In genomic region chr5:34806038-34806437, GRCm38 (mm10) we compare ENCODE assay signal across 18 mouse cellular contexts. TPM values are rescaled to one million over a fixed set of nuclear protein-coding genes. Genes with fewer than 3 reads are reported as not detected.
DNase-seq lines count a peak whose midpoint lies in the region; ATAC-seq and TF ChIP-seq lines count a peak whose summit lies in the region.
"Had no signal": no experiment of that assay in that cellular context is flagged by ENCODE, and none has a peak within 500 bp of the region (broad histone marks: within the 10 kb centered on the region; RNA-seq: fewer than 3 reads in every experiment).

No protein-coding gene starts in this region.

- H3K4me2 ChIP-seq in intestine, postnatal 0 days (replicated peaks; ENCODE audit: low read depth) = no peak overlapping the region
- H3K4me2 ChIP-seq in intestine, embryonic 16.5 days (ENCODE audit: low read depth, low read length) = no peak overlapping the region
- no peak overlapping the region for H3K4me2 ChIP-seq in lung, postnatal 0 days (replicated peaks; ENCODE audit: low read depth, low read length)
- H3K4me2 ChIP-seq: embryonic facial prominence, embryonic 13.5 days; limb, embryonic 13.5 days had no signal

- WGBS in intestine, postnatal 0 days = 97% methylated on average over 1 of the region's 1 CpGs
- 100% methylated on average over 1 of the region's 1 CpGs for WGBS in intestine, embryonic 16.5 days
- 96% methylated on average over 1 of the region's 1 CpGs for WGBS in lung, postnatal 0 days

- no peak for ATAC-seq in intestine, postnatal 0 days
- ATAC-seq in intestine, embryonic 16.5 days = no peak
- ATAC-seq in lung, postnatal 0 days = no peak

- TF ChIP-seq EP300 in lung, postnatal 0 days (IDR thresholded peaks at IDR 0.05) = no peak

- no peak overlapping the region for H3K4me3 ChIP-seq in intestine, postnatal 0 days (ENCODE audit: low read depth, low read length)
- no peak overlapping the region for H3K4me3 ChIP-seq in intestine, embryonic 16.5 days (ENCODE audit: low read length)
- H3K4me3 ChIP-seq in lung, postnatal 0 days (ENCODE audit: low read depth, low read length) = no peak overlapping the region
- H3K4me3 ChIP-seq: embryonic facial prominence, embryonic 13.5 days; gastrocnemius, adult 2 months; limb, embryonic 13.5 days had no signal

- peaks cover 44% of the 10 kb centered on the region for H3K36me3 ChIP-seq in intestine, postnatal 0 days (ENCODE audit: control insufficient read depth, insufficient read depth)
- peaks cover 16% of the 10 kb centered on the region for H3K36me3 ChIP-seq in intestine, embryonic 16.5 days (ENCODE audit: control insufficient read depth, insufficient read depth, low read length)
- H3K36me3 ChIP-seq in lung, postnatal 0 days (ENCODE audit: insufficient read depth, low read length) = peaks cover 21% of the 10 kb centered on the region

- H3K27me3 ChIP-seq in intestine, postnatal 0 days (replicated peaks; ENCODE audit: control insufficient read depth, insufficient read depth, low read length) = no peaks in the 10 kb centered on the region
- H3K27me3 ChIP-seq in intestine, embryonic 16.5 days (replicated peaks; ENCODE audit: control insufficient read depth, insufficient read depth, low read length) = no peaks in the 10 kb centered on the region
- H3K27me3 ChIP-seq in lung, postnatal 0 days (replicated peaks; ENCODE audit: insufficient read depth, low read length) = no peaks in the 10 kb centered on the region
- H3K27me3 ChIP-seq: embryonic facial prominence, embryonic 13.5 days; limb, embryonic 13.5 days had no signal

- DNase-seq in lung, postnatal 0 days (ENCODE audit: low spot score) = no peak
- no peak for DNase-seq in lung, postnatal 10 days
- peak; percentile 6 for DNase-seq in NIH3T3 (ENCODE audit: low read depth)
- DNase-seq in urinary bladder, postnatal 14 days (ENCODE audit: low spot score) = no peak
- DNase-seq in ovary, postnatal 10 days (ENCODE audit: low spot score) = no peak
- DNase-seq: adrenal gland, postnatal 10 days; cerebellum, adult 11 months; cerebellum, postnatal 14 days; gastrocnemius, adult 2 months; kidney, adult 8-10 months; kidney, postnatal 36 days; lung, postnatal 36 days; retina, postnatal 1 day had no signal

- H3K9ac ChIP-seq in intestine, postnatal 0 days (ENCODE audit: low read depth, low read length) = no peak overlapping the region
- no peak overlapping the region for H3K9ac ChIP-seq in intestine, embryonic 16.5 days (ENCODE audit: low read depth, low read length)
- no peak overlapping the region for H3K9ac ChIP-seq in lung, postnatal 0 days (replicated peaks; ENCODE audit: low read depth)
- H3K9ac ChIP-seq: embryonic facial prominence, embryonic 13.5 days; limb, embryonic 13.5 days had no signal

- no peaks in the 10 kb centered on the region for H3K4me1 ChIP-seq in intestine, postnatal 0 days (replicated peaks; ENCODE audit: control insufficient read depth, insufficient read depth, low read length)
- no peaks in the 10 kb centered on the region for H3K4me1 ChIP-seq in intestine, embryonic 16.5 days (ENCODE audit: control insufficient read depth, insufficient read depth, low read length)
- H3K4me1 ChIP-seq in lung, postnatal 0 days (ENCODE audit: insufficient read depth, low read depth, low read length) = no peaks in the 10 kb centered on the region
- H3K4me1 ChIP-seq: limb, embryonic 13.5 days had no signal

- no peak overlapping the region for H3K27ac ChIP-seq in intestine, postnatal 0 days (ENCODE audit: low read depth, low read length)
- no peak overlapping the region for H3K27ac ChIP-seq in intestine, embryonic 16.5 days (ENCODE audit: low read length)
- no peak overlapping the region for H3K27ac ChIP-seq in lung, postnatal 0 days (ENCODE audit: low read length)
- H3K27ac ChIP-seq: embryonic facial prominence, embryonic 13.5 days; gastrocnemius, adult 2 months; limb, embryonic 13.5 days had no signal

- no peaks in the 10 kb centered on the region for H3K9me3 ChIP-seq in intestine, postnatal 0 days (ENCODE audit: control insufficient read depth)
- no peaks in the 10 kb centered on the region for H3K9me3 ChIP-seq in intestine, embryonic 16.5 days (ENCODE audit: control insufficient read depth, low read length)
- no peaks in the 10 kb centered on the region for H3K9me3 ChIP-seq in lung, postnatal 0 days (ENCODE audit: low read length)
- H3K9me3 ChIP-seq: embryonic facial prominence, embryonic 13.5 days; G1E; limb, embryonic 13.5 days had no signal

- peak; percentile 36 for TF ChIP-seq CTCF in intestine, postnatal 0 days (IDR thresholded peaks at IDR 0.05; ENCODE audit: low read depth)
- peak; percentile 25; the same call in 1 of the 2 replicates for TF ChIP-seq CTCF in lung, postnatal 0 days (IDR thresholded peaks at IDR 0.05)

RNA-seq across cellular contexts. Expression of gene Htt, which starts 44.5 kb away (rescaled TPM):
- 3.7 and 4.3 TPM in 2 replicates for polyA plus RNA-seq in intestine, postnatal 0 days (2015; fragmentation: Nextera tagmentation; extraction: Ambion mirVana)
- 7.2 and 7.4 TPM in 2 replicates for polyA plus RNA-seq in intestine, embryonic 16.5 days (2015; fragmentation: Nextera tagmentation; extraction: Ambion mirVana)
- polyA plus RNA-seq in lung, postnatal 0 days (2015; fragmentation: Nextera tagmentation; extraction: Ambion mirVana) = 3.7 and 3.8 TPM in 2 replicates
